Mouse (Mus musculus) midbrain, embryonic 15.5 days (tissue): ENCODE measurements at regions not wholly inside any gene's neighbourhood (a gene's known extent, or its start where the extent isn't known, plus 50 kb on each side); places are given as distances from the start of the nearest gene placed in this dataset.

ENCODE experiments used
- ATAC-seq: fragments of 200-750 bp; cut with Nextera tagmentation; replicated peaks from 2 replicates; pipeline ENCODE4 v1.8.0; 2017; ENCODE audit warnings: moderate TSS enrichment
- H3K27ac ChIP-seq: fragments of 300-500 bp; sonication (generic); 2 replicates; pipeline ENCODE4 v1.5.1; 2015; ENCODE audit warnings: mild to moderate bottlenecking, inconsistent platforms
- H3K27me3 ChIP-seq: fragments of 300-500 bp; sonication (generic); replicated peaks from 2 replicates; pipeline ENCODE4 v1.6.1; 2015; ENCODE audit warnings: inconsistent platforms
- H3K36me3 ChIP-seq: fragments of 300-500 bp; sonication (generic); replicated peaks from 2 replicates; pipeline ENCODE4 v1.6.1; 2015; ENCODE audit warnings: inconsistent platforms
- H3K4me1 ChIP-seq: fragments of 300-500 bp; sonication (generic); 2 replicates; pipeline ENCODE4 v1.6.1; 2015; ENCODE audit warnings: inconsistent platforms
- H3K4me2 ChIP-seq: fragments of 300-500 bp; sonication (generic); 2 replicates; pipeline ENCODE4 v1.6.1; 2015; ENCODE audit warnings: inconsistent platforms, mild to moderate bottlenecking, moderate library complexity
- H3K4me3 ChIP-seq: fragments of 300-500 bp; sonication (generic); 2 replicates; pipeline ENCODE4 v1.5.1; 2015; ENCODE audit warnings: mild to moderate bottlenecking, inconsistent platforms
- H3K9ac ChIP-seq: fragments of 300-500 bp; sonication (generic); 2 replicates; pipeline ENCODE4 v1.6.1; 2015; ENCODE audit warnings: mild to moderate bottlenecking, inconsistent platforms
- H3K9me3 ChIP-seq: fragments of 300-500 bp; sonication (generic); 2 replicates; pipeline ENCODE4 v1.6.1; 2016; ENCODE audit warnings: inconsistent platforms
- WGBS: fragments of 180-500 bp; shearing (Covaris S2); methylation state at CpG from one replicate; pipeline ENCODE4 v1.1.7; 2015; ENCODE audit warnings: mixed read lengths; 5-methylcytosine and 5-hydroxymethylcytosine counted together

DNA sequence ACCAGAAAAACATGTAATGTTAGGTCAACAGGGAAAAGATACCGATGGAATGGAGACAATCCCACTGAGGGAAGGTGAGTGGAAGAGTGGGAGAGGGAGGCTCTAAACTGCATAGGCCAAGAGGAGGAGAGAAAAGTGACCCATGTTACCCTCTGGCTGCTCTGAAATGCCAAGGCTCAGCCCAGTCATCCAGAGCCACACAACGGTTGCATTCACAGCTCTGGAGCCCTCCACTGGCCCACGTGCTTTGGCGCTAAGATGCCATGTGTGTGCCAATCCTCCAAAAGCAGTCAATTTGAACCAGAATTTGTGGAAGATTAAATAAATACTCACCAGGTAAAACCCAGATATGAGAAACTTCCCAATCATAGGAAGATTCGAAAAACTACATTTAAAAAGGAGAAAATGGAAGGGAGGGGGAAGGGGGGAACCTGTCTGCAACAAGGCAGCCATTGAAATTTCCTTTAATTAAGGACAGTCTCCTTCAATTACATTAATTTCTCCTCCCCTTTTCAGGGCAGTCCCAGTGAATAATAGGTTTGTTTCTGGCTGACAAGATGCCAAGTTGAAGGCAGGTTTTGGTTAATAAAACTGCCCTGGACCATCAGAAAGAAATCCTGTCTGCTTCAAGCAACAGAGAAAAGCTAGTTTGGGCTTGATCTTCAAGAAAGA, 332.5 kb downstream of the Sorl1 start:
- Histone ChIP-seq H3K27ac (no peak overlapping the region), H3K4me3 (no peak overlapping the region), H3K9ac (no peak overlapping the region), H3K27me3 (no peaks in the 10 kb centered on the region), H3K4me2 (no peak overlapping the region), H3K4me1 (0 out of 2 replicates have a peak, but pooled peaks cover 5% of the 10 kb centered on the region), H3K36me3 (no peaks in the 10 kb centered on the region), H3K9me3 (no peaks in the 10 kb centered on the region)
- no peak for ATAC-seq
- WGBS = 74% methylated on average over 5 of the region's 5 CpGs

- no peak for ATAC-seq
- no peaks in the 10 kb centered on the region for H3K4me1 ChIP-seq
- no peaks in the 10 kb centered on the region for H3K27me3 ChIP-seq
- H3K27ac ChIP-seq = no peak overlapping the region
- no peaks in the 10 kb centered on the region for H3K36me3 ChIP-seq
- no peak overlapping the region for H3K4me3 ChIP-seq
- H3K4me2 ChIP-seq = no peak overlapping the region
- H3K9me3 ChIP-seq = peaks cover 6% of the 10 kb centered on the region; the same call in 1 of the 2 replicates
- H3K9ac ChIP-seq = no peak overlapping the region
- WGBS = 80% methylated on average over 3 of the region's 3 CpGs
Observed at GRCm38 (mm10) chr9:41785131-41785530, 339.0 kb downstream of the Sorl1 start.

DNA sequence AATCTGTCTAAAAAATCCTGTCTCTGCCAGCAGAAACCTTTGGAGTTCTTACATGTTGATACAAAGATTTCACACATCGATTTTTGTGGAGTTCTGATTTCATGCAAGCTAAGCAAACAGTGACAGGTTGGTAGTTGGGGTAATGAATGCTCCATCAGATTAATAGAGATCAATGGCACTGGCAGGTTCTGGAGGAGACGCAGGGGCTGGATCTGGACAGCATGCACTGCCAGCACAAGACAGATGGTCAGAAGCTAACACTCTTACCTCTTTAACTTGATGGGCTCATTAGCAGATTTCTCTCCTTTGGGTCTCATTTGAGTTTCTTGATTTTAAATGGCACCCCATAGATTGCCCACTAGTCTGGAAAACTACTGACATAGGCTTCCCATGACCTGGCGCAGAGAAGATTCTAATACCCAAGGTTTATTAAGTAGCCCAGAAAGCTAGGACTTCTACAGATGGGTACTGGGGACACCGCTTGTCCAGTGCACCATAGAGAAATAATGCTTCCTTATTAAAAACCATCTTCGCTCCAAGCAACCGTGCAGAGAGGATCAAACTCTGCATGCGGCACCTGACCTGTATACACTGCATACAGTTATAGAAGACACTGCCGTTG, 351.7 kb downstream of the Sorl1 start:
- Histone ChIP-seq H3K4me3 (no peak overlapping the region), H3K27ac (no peak overlapping the region), H3K9me3 (no peaks in the 10 kb centered on the region), H3K9ac (no peak overlapping the region), H3K4me1 (no peaks in the 10 kb centered on the region), H3K4me2 (no peak overlapping the region), H3K36me3 (no peaks in the 10 kb centered on the region), H3K27me3 (no peaks in the 10 kb centered on the region)
- ATAC-seq = no peak
- 91% methylated on average over 8 of the region's 8 CpGs for WGBS

- WGBS = 80% methylated on average over 1 of the region's 1 CpGs
- H3K9ac ChIP-seq = no peak overlapping the region
- no peaks in the 10 kb centered on the region for H3K27me3 ChIP-seq
- no peak overlapping the region for H3K4me3 ChIP-seq
- no peak overlapping the region for H3K27ac ChIP-seq
- no peak overlapping the region for H3K4me2 ChIP-seq
- no peaks in the 10 kb centered on the region for H3K36me3 ChIP-seq
- peaks cover 4% of the 10 kb centered on the region; the same call in 1 of the 2 replicates for H3K4me1 ChIP-seq
- no peak for ATAC-seq
- no peaks in the 10 kb centered on the region for H3K9me3 ChIP-seq
Observed at GRCm38 (mm10) chr9:41771276-41771675, 352.8 kb downstream of the Sorl1 start.

- Histone ChIP-seq H3K4me3 (no peak overlapping the region), H3K9ac (no peak overlapping the region), H3K4me1 (peaks cover 7% of the 10 kb centered on the region; the same call in 1 of the 2 replicates), H3K9me3 (no peaks in the 10 kb centered on the region), H3K4me2 (no peak overlapping the region), H3K36me3 (no peaks in the 10 kb centered on the region), H3K27ac (no peak overlapping the region), H3K27me3 (no peaks in the 10 kb centered on the region)
- 94% methylated on average over 3 of the region's 3 CpGs for WGBS
- ATAC-seq = no peak
Observed at GRCm38 (mm10) chr9:41768316-41768715, 355.8 kb downstream of the Sorl1 start.

- WGBS = 8% methylated on average over 4 of the region's 4 CpGs
- peak overlapping the region; percentile 58 for H3K27ac ChIP-seq
Observed at GRCm38 (mm10) chr9:41766533-41766920, 357.6 kb downstream of the Sorl1 start.

GRCm38 (mm10) chr9:41765816-41766532, 358.1 kb downstream of the Sorl1 start:
- Histone ChIP-seq H3K4me2 (no peak overlapping the region), H3K27me3 (no peaks in the 10 kb centered on the region), H3K27ac (peak overlapping the region; percentile 58), H3K4me1 (peaks cover 7% of the 10 kb centered on the region; the same call in 1 of the 2 replicates), H3K9ac (no peak overlapping the region), H3K4me3 (no peak overlapping the region), H3K36me3 (no peaks in the 10 kb centered on the region), H3K9me3 (no peaks in the 10 kb centered on the region)
- WGBS = 84% methylated on average over 6 of the region's 6 CpGs
- no peak for ATAC-seq

More at GRCm38 (mm10) chr9:41766533-41766920, 357.6 kb downstream of the Sorl1 start:
- H3K4me3 ChIP-seq = no peak overlapping the region
- H3K27me3 ChIP-seq = no peaks in the 10 kb centered on the region
- ATAC-seq = peak; percentile 71
- no peak overlapping the region for H3K9ac ChIP-seq
- peaks cover 7% of the 10 kb centered on the region; the same call in 1 of the 2 replicates for H3K4me1 ChIP-seq
- no peaks in the 10 kb centered on the region for H3K9me3 ChIP-seq
- H3K36me3 ChIP-seq = no peaks in the 10 kb centered on the region
- H3K4me2 ChIP-seq = no peak overlapping the region

GRCm38 (mm10) chr9:41761050-41761576, 363.0 kb downstream of the Sorl1 start:
- H3K27ac ChIP-seq = no peak overlapping the region
- peaks cover 1% of the 10 kb centered on the region; the same call in 1 of the 2 replicates for H3K4me1 ChIP-seq
- H3K27me3 ChIP-seq = no peaks in the 10 kb centered on the region
- no peak overlapping the region for H3K9ac ChIP-seq
- no peak overlapping the region for H3K4me3 ChIP-seq
- H3K4me2 ChIP-seq = no peak overlapping the region
- no peak for ATAC-seq
- 62% methylated on average over 3 of the region's 3 CpGs for WGBS
- H3K9me3 ChIP-seq = no peaks in the 10 kb centered on the region
- H3K36me3 ChIP-seq = no peaks in the 10 kb centered on the region

DNA sequence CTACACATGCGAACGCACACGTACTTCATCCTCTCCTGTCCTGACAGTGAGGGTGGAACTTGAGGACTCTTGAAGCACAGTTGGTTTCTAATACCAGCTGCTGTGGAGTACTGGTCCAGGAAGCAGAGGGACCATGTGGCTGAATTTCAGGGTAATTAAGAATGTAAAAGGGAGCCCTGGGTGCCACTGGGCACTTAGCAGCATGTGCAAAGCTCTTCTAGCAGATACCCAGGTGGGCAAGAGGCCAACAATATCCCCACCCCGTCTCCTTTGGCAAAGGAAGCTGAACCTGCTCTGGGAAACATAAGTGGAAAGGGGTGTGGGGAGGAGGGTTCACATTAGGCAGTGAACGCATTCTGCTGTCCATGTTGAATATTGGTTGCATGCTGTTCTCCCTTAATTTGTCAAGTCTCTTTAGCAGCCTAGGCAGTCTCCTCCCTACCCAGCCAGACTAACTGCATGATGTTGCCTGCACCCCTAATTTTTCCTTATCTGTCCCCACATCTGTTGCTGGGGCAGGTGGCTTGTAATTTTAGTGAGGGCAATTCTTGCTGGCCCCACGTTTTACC, 369.6 kb downstream of the Sorl1 start:
- ATAC-seq = no peak
- Histone ChIP-seq H3K36me3 (no peaks in the 10 kb centered on the region), H3K9me3 (no peaks in the 10 kb centered on the region), H3K4me2 (no peak overlapping the region), H3K4me1 (no peaks in the 10 kb centered on the region), H3K4me3 (no peak overlapping the region), H3K9ac (no peak overlapping the region), H3K27me3 (no peaks in the 10 kb centered on the region), H3K27ac (no peak overlapping the region)
- WGBS = 69% methylated on average over 6 of the region's 6 CpGs

- Histone ChIP-seq H3K36me3 (no peaks in the 10 kb centered on the region), H3K27ac (no peak overlapping the region), H3K4me3 (no peak overlapping the region), H3K9me3 (no peaks in the 10 kb centered on the region), H3K9ac (no peak overlapping the region), H3K27me3 (no peaks in the 10 kb centered on the region), H3K4me2 (no peak overlapping the region), H3K4me1 (no peaks in the 10 kb centered on the region)
- 88% methylated on average over 5 of the region's 5 CpGs for WGBS
- no peak for ATAC-seq
Observed at GRCm38 (mm10) chr9:41745979-41746647, 378.0 kb downstream of the Sorl1 start.

DNA sequence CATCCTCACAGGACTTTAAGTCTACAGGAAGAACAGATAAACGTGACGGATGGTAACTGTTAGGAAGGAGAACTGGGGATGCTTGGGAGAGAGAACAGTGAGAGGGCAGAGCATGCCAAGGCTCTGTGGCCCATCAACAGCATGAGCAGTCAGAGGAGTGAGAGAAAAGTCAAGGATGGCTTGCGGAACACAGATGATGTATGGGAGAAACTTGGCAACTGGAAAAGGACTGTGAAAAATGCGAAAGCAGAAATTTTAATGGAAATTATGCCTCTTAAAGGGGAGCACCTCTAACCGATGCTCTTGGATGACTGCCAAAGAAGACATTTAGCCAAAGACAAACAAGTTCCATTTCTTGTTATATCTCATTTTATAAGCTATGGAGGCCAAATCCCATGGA, 382.6 kb downstream of the Sorl1 start:
- peaks cover 13% of the 10 kb centered on the region for H3K4me1 ChIP-seq
- no peaks in the 10 kb centered on the region for H3K27me3 ChIP-seq
- H3K9ac ChIP-seq = no peak overlapping the region
- H3K27ac ChIP-seq = no peak overlapping the region
- ATAC-seq = no peak
- H3K36me3 ChIP-seq = no peaks in the 10 kb centered on the region
- H3K4me2 ChIP-seq = no peak overlapping the region
- H3K9me3 ChIP-seq = no peaks in the 10 kb centered on the region
- WGBS = 80% methylated on average over 5 of the region's 5 CpGs
- no peak overlapping the region for H3K4me3 ChIP-seq

DNA sequence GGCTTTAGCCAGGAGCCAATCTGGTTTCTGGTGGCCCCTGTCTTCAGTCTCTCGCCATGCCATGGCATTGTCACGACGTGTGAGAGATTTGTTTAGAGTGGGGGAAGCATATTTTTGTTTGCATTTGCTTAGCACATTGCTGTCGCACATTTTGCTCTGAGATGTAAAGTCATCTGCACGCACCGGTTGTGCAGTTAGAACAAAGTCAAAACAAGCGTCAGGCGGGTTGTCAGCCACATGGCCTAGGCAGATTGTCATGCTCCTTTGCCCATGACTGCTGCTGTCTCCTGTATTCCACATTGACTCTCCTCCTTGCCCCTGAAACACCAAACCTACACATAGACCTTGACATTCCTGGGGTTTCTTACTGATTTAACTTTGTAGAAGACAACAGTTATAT, 383.6 kb downstream of the Sorl1 start:
- no peak for ATAC-seq
- peaks cover 13% of the 10 kb centered on the region for H3K4me1 ChIP-seq
- 91% methylated on average over 8 of the region's 8 CpGs for WGBS
- no peaks in the 10 kb centered on the region for H3K9me3 ChIP-seq
- H3K4me2 ChIP-seq = no peak overlapping the region
- H3K9ac ChIP-seq = no peak overlapping the region
- no peak overlapping the region for H3K27ac ChIP-seq
- H3K27me3 ChIP-seq = no peaks in the 10 kb centered on the region
- H3K4me3 ChIP-seq = no peak overlapping the region
- no peaks in the 10 kb centered on the region for H3K36me3 ChIP-seq
